Mouse (Mus musculus) kidney, adult 2 months (tissue): ENCODE results near the gene Cd52.
A peak's percentile ranks its signal among the peaks of the same experiment; 100 is the strongest.

Source experiments
- CTCF ChIP-seq: fragments of 200-500 bp; conservative IDR thresholded peaks from 2 replicates; pipeline ENCODE4 v1.5.1; 2011; ENCODE audit warnings: low read depth, mild to moderate bottlenecking, control low read depth, low read length, moderate library complexity, mixed read lengths; ENCODE audit not compliant: insufficient read depth, insufficient read length
- POLR2A ChIP-seq: fragments of 200-500 bp; IDR thresholded peaks from one replicate; pipeline ENCODE4 v1.6.1; 2011; ENCODE audit warnings: low read depth, low read length, control low read depth

- peak; percentile 88 for TF ChIP-seq CTCF
- no peak for TF ChIP-seq POLR2A
These were observed 58.9 kb downstream of the Cd52 start for GRCm38 (mm10) chr4:134035953-134036352.
